Mouse (Mus musculus) c-Kit-positive CD71-negative TER-119-negative erythroid progenitor cells, embryonic 14.5 days (primary cell): ENCODE measurements around the gene Slc51b.

ENCODE experiments used
- DNase-seq: peaks from one replicate; pipeline ENCODE4 v3.0.0-alpha.2; 2013; ENCODE audit warnings: low read depth

Slc51b gene

GRCm38 (mm10) chr9:65408871-65409295, 13.9 kb downstream of the Slc51b start:
- no peak for DNase-seq

DNA sequence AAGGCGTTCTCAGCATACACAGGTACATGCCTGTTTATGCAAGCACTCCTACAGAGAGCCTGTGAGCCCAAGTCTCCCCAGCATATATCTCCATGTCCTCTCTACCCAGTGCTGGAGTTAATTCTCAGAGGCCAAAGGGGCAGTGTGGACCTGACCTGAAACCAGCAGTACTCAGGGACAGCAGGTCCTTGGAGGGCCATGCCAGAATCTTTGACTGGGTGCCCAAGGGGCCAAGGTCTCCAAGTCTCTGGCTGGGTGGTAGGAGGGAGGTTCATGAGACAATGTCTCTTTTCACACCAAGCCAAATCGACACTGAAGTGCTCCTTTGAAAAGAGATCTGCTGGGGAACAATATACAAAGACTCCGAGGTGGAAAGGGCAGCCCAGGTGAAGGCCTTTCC, 14.9 kb downstream of the Slc51b start:
- DNase-seq: no peak

- no peak for DNase-seq
These were observed 15.4 kb downstream of the Slc51b start for GRCm38 (mm10) chr9:65407327-65407726.

DNA sequence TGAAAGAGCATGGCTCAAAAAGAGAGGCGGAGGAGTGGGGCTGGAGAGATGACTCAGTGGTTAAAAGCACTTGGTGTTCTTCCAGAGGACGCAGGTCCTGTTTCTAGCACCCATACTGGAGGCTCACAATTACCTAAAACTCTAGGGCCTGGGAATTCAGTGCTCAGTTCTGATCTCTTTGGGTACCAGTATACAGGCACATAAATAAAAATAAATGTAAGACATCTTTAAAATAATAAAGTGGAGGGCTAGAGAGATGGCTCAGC, 17.6 kb downstream of the Slc51b start:
- no peak for DNase-seq

- no peak for DNase-seq
These were observed 18.2 kb downstream of the Slc51b start for GRCm38 (mm10) chr9:65404331-65405183.

DNA sequence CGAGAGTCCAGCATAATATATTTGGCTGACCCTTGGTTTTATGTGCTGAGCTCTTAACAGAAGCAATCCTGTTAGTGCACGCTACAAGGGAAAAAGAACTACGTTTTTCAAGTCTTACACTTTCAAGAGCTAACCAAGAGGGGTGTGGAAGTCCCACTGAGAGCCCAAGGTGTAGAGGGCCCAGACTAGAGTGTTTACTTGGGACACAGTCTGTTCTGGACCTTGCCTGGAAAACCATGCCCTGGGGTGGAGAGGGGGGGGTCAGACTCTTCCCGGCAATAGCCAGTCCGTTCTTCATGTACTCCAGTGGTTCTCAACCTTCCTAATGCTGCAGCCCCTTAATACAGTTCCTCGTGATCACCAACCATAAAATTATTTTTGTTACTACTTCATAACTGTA, 22.8 kb downstream of the Slc51b start:
- no peak for DNase-seq

- peak; percentile 40 for DNase-seq
These were observed 24.5 kb downstream of the Slc51b start, which contains the start of gene Rasl12 for GRCm38 (mm10) chr9:65398279-65398678. TSS of gene Rasl12 (plus strand) at chr9:65398506.

DNA sequence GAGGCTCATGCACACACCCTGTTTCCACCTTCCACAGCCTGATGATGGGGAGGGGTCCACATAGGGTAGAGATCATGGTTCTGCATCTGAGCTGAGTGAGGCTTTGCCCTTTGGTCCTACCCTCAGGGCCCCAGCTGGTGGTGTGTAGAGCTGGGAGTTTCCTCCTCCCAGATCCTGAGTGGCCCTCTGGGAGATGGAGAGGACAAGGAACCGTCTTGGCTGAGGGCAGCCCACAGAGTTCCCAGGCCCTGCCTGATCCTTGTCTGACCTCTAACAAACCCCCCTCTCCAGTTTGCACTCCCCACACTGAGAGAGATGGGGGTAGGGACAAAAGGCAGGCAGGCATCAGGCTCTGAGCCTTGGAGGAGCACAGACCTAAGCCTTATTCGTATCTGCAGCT, 28.4 kb downstream of the Slc51b start:
- DNase-seq: no peak

- DNase-seq: no peak
These were observed 29.1 kb downstream of the Slc51b start for GRCm38 (mm10) chr9:65393606-65394005.

DNA sequence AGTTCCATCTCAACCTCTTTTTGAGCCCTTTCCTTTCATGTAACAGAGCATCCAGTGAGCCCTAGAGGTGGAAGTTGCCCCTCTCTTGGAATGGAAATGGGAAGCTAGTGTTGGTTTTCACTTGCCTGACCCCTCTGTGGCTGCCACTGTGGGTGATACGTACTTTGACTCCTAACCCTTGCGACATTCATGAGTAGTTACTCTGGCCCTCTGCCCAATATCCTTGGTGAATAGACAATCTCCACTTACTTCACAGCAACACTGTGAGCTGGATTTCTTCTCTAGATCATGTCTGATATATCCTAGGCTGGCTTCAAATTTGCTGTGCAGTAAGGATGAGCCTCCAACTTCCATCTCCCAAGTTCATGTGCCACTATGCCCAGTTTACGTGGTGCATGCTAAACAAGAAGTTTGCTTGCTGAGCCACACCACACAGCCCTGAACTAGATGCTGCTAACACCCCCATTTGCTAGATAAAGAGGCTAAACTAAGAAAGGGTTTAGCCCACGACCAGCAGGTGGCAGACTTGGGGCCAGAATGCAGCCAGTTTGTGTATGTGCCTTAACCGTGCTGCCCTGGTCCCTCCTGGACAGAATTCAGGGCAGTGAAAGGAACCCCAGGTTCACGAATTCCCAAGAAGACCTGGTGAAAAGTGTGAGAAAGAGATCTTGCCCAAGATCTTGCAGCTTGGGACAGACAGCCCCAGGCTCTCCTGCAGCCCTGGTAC, 30.0 kb downstream of the Slc51b start:
- DNase-seq: peak; percentile 70

- DNase-seq: no peak
These were observed 31.2 kb downstream of the Slc51b start, which contains the start of gene Kbtbd13 for GRCm38 (mm10) chr9:65391613-65391964. TSS of gene Kbtbd13 (minus strand) at chr9:65391652.

- DNase-seq: peak; percentile 5
These were observed 31.8 kb downstream of the Slc51b start for GRCm38 (mm10) chr9:65390752-65391612.

DNA sequence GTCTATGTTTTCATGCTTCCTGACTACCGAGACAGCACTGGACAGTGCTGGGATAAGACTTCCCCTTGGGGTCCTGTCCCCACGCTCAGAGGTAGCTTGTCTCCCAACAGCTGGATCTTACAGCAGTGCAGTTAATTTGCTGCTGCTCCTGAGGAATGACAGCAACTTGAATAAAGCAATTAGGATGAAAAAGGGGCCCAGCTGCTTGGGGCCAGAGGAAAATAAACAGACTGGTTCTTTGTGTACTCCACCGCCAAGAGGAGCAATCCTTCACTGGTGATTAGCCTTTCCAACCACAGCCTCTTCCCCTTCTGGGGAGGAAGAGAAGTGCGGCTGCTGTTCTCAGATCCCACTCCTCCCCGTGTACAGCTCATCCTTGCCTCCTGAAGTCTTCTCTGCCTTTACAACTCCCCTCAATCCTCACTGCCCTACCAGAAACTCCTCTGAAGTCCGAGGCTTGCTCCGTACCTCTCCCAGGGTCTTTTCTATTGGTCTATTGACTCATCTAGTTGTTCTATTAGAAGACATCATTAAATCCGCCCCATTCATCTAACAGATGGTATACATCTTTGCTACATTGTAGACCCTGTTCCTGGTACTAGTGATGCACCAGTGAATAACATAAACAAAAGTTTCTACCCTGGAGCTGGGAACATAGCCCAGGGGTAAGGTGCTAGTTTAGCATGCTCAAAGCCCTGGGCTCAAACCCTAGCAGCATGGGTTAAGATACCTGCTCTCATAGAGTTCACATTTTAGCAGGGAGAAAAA, 36.2 kb downstream of the Slc51b start:
- DNase-seq: no peak

DNA sequence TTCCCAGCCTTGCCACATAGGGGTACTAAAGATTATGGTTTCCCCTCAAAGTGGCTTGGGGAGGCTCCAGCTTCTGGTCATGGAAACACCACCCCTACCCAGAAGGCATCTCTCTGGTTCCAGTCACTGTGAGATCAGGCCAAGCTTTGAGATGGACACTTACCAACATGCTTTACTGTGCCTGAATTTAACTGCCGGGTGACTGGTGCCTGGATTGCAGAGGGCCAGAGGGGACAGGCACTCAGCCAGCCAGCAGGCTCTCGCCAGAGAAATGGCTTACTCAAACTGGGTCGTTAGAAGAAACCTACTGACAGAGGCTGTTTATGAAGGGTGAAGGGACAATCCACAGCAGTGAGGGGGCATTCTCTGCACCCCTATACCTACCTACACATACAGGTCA, 38.5 kb downstream of the Slc51b start:
- DNase-seq: no peak

GRCm38 (mm10) chr9:65382751-65383097, 40.0 kb downstream of the Slc51b start:
- no peak for DNase-seq

DNA sequence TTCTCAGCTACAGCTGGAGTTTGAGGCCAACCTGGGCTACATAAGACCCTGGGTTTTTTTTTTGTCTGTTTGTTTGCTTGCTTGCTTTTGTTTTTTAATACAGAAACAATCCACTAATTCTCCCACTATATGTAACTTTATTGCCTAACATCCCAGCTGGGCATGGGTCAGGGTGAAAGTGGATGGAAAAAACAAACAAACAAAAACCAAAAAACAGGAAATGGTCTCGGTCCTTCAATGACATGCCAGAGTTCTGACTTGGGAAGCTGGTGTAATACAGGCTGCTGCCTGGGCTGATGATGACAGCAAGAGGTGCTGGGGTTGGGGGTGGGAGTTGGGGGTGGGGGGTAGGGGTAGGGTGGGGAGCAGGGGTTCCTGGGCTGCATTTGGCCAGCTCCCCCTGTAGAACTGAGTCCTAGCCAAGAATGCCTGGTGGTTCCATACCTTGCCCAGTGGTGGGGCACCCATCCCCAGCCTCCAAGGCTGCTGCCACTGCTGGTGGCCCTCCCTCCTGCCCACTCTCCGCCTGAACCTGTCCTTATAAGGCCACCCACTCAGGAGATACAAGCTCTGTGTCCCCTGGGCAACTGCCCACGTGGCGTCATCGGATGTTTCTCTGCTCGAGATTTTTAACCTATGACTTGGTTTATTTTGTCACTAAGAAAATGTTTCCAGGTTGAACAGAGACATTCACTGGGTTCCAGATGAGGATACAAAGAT, 40.6 kb downstream of the Slc51b start:
- DNase-seq: no peak

- no peak for DNase-seq
These were observed 41.7 kb downstream of the Slc51b start for GRCm38 (mm10) chr9:65381017-65381590.

- no peak for DNase-seq
These were observed 47.4 kb downstream of the Slc51b start for GRCm38 (mm10) chr9:65375163-65375934.

- no peak for DNase-seq
These were observed 48.1 kb downstream of the Slc51b start for GRCm38 (mm10) chr9:65374468-65375162.
